Mouse (Mus musculus): ENCODE measurements at regions not wholly inside any gene's neighbourhood (a gene's known extent, or its start where the extent isn't known, plus 50 kb on each side); places are given as distances from the start of the nearest gene placed in this dataset.
"Not testable (repeated sequence)": the region's sequence is repeated elsewhere in the genome, so short reads cannot be mapped to it uniquely, and the experiment has no call there.

- no peak for ATAC-seq
- no peaks in the 10 kb centered on the region for H3K4me1 ChIP-seq (replicated peaks; ENCODE audit: control insufficient read depth, insufficient read depth, low read length)
- no peak overlapping the region for H3K27ac ChIP-seq (ENCODE audit: low read depth, low read length)
- no peak overlapping the region for H3K9ac ChIP-seq (ENCODE audit: low read depth, low read length)
- 0% methylated on average over 1 of the region's 1 CpGs for WGBS
- H3K27me3 ChIP-seq (replicated peaks; ENCODE audit: control insufficient read depth, insufficient read depth, low read length), result no peaks in the 10 kb centered on the region
- TF ChIP-seq CTCF (IDR thresholded peaks at IDR 0.05; ENCODE audit: low read depth), result no peak
- H3K4me2 ChIP-seq (replicated peaks; ENCODE audit: low read depth), result no peak overlapping the region
- no peaks in the 10 kb centered on the region for H3K36me3 ChIP-seq (ENCODE audit: control insufficient read depth, insufficient read depth)
- H3K4me3 ChIP-seq (ENCODE audit: low read depth, low read length), result no peak overlapping the region
- no peaks in the 10 kb centered on the region for H3K9me3 ChIP-seq (ENCODE audit: control insufficient read depth)
These were observed 172.9 kb upstream of the 9130204L05Rik start for GRCm38 (mm10) chr3:91263540-91263939.

GRCm38 (mm10) chr3:91254926-91255325, 164.3 kb upstream of the 9130204L05Rik start:
- not testable (repeated sequence) for H3K4me2 ChIP-seq (replicated peaks; ENCODE audit: low read depth); H3K9me3 ChIP-seq (ENCODE audit: control insufficient read depth); ATAC-seq; H3K36me3 ChIP-seq (ENCODE audit: control insufficient read depth, insufficient read depth); H3K4me1 ChIP-seq (replicated peaks; ENCODE audit: control insufficient read depth, insufficient read depth, low read length); H3K27ac ChIP-seq (ENCODE audit: low read depth, low read length); H3K9ac ChIP-seq (ENCODE audit: low read depth, low read length); H3K27me3 ChIP-seq (replicated peaks; ENCODE audit: control insufficient read depth, insufficient read depth, low read length); H3K4me3 ChIP-seq (ENCODE audit: low read depth, low read length)
- WGBS, result 75% methylated on average over 2 of the region's 2 CpGs

GRCm38 (mm10) chr3:91223157-91223556, 132.6 kb upstream of the 9130204L05Rik start:
- no peak for ATAC-seq
- Histone ChIP-seq H3K4me3 (ENCODE audit: low read depth, low read length) (no peak overlapping the region), H3K9me3 (ENCODE audit: control insufficient read depth) (no peaks in the 10 kb centered on the region), H3K9ac (ENCODE audit: low read depth, low read length) (no peak overlapping the region), H3K4me2 (replicated peaks; ENCODE audit: low read depth) (no peak overlapping the region), H3K27ac (ENCODE audit: low read depth, low read length) (no peak overlapping the region), H3K27me3 (replicated peaks; ENCODE audit: control insufficient read depth, insufficient read depth, low read length) (no peaks in the 10 kb centered on the region), H3K36me3 (ENCODE audit: control insufficient read depth, insufficient read depth) (no peaks in the 10 kb centered on the region), H3K4me1 (replicated peaks; ENCODE audit: control insufficient read depth, insufficient read depth, low read length) (no peaks in the 10 kb centered on the region)
- 55% methylated on average over 3 of the region's 3 CpGs for WGBS
- TF ChIP-seq CTCF (IDR thresholded peaks at IDR 0.05; ENCODE audit: low read depth), result 0 out of 2 replicates have a peak, but pooled peaks have one; percentile 7

- no peak overlapping the region for H3K4me2 ChIP-seq (replicated peaks; ENCODE audit: low read depth)
- no peak for TF ChIP-seq CTCF (IDR thresholded peaks at IDR 0.05; ENCODE audit: low read depth)
- H3K4me3 ChIP-seq (ENCODE audit: low read depth, low read length), result no peak overlapping the region
- H3K27me3 ChIP-seq (replicated peaks; ENCODE audit: control insufficient read depth, insufficient read depth, low read length), result no peaks in the 10 kb centered on the region
- ATAC-seq, result no peak
- 0 out of 2 replicates have a peak, but pooled peaks cover 6% of the 10 kb centered on the region for H3K9me3 ChIP-seq (ENCODE audit: control insufficient read depth)
- H3K27ac ChIP-seq (ENCODE audit: low read depth, low read length), result no peak overlapping the region
- no peak overlapping the region for H3K9ac ChIP-seq (ENCODE audit: low read depth, low read length)
- no peaks in the 10 kb centered on the region for H3K4me1 ChIP-seq (replicated peaks; ENCODE audit: control insufficient read depth, insufficient read depth, low read length)
- 86% methylated on average over 16 of the region's 16 CpGs for WGBS
- H3K36me3 ChIP-seq (ENCODE audit: control insufficient read depth, insufficient read depth), result no peaks in the 10 kb centered on the region
These were observed 122.7 kb upstream of the 9130204L05Rik start for GRCm38 (mm10) chr3:91213280-91213679.
